ENCODE assay signal across 9 mouse cellular contexts in genomic region chrX:99820790-99821395, GRCm38 (mm10). TPM values are rescaled to one million over a fixed set of nuclear protein-coding genes. Genes with fewer than 3 reads are reported as not detected.
DNase-seq lines count a peak whose midpoint lies in the region; ATAC-seq and TF ChIP-seq lines count a peak whose summit lies in the region.
"Had no signal": no experiment of that assay in that cellular context is flagged by ENCODE, and none has a peak within 500 bp of the region (broad histone marks: within the 10 kb centered on the region; RNA-seq: fewer than 3 reads in every experiment).

Tmem28 (plus strand) TSS chrX:99821021.

- peak within 1 kb of the TSS; percentile 49 for H3K4me3 ChIP-seq in lung, embryonic 16.5 days (ENCODE audit: low read length)
- H3K4me3 ChIP-seq in hindbrain, embryonic 10.5 days, result peak within 1 kb of the TSS; percentile 62
- peak within 1 kb of the TSS; percentile 45 for H3K4me3 ChIP-seq in liver, embryonic 11.5 days (ENCODE audit: low read depth, low read length)
- peak within 1 kb of the TSS; percentile 39 for H3K4me3 ChIP-seq in stomach, postnatal 0 days (ENCODE audit: low read depth, low read length)
- H3K4me3 ChIP-seq: erythroblast, embryonic 14.5 days had no signal

- WGBS in lung, embryonic 16.5 days, result 28% methylated on average over 27 of the region's 82 CpGs
- WGBS in hindbrain, embryonic 10.5 days, result 28% methylated on average over 82 of the region's 82 CpGs
- 12% methylated on average over 53 of the region's 82 CpGs for WGBS in liver, embryonic 11.5 days
- 12% methylated on average over 32 of the region's 82 CpGs for WGBS in stomach, postnatal 0 days

- no peaks in the 10 kb centered on the region for H3K36me3 ChIP-seq in lung, embryonic 16.5 days (ENCODE audit: control insufficient read depth, insufficient read depth, low read length)
- H3K36me3 ChIP-seq in hindbrain, embryonic 10.5 days, result no peaks in the 10 kb centered on the region
- no peaks in the 10 kb centered on the region for H3K36me3 ChIP-seq in liver, embryonic 11.5 days (ENCODE audit: control insufficient read depth, insufficient read depth, low read length)
- H3K36me3 ChIP-seq in stomach, postnatal 0 days (ENCODE audit: control insufficient read depth, insufficient read depth, low read length), result no peaks in the 10 kb centered on the region

- H3K4me2 ChIP-seq in lung, embryonic 16.5 days (ENCODE audit: low read depth, low read length), result peak within 1 kb of the TSS; percentile 66
- peak within 1 kb of the TSS; percentile 65 for H3K4me2 ChIP-seq in liver, embryonic 11.5 days
- H3K4me2 ChIP-seq in stomach, postnatal 0 days (replicated peaks; ENCODE audit: low read depth), result peak within 1 kb of the TSS; percentile 62

- no peak within 1 kb of the TSS for H3K27ac ChIP-seq in lung, embryonic 16.5 days (ENCODE audit: low read length)
- H3K27ac ChIP-seq in hindbrain, embryonic 10.5 days, result peak within 1 kb of the TSS; percentile 83
- no peak within 1 kb of the TSS for H3K27ac ChIP-seq in liver, embryonic 11.5 days (ENCODE audit: low read depth, low read length)
- no peak within 1 kb of the TSS for H3K27ac ChIP-seq in stomach, postnatal 0 days (replicated peaks)

- no peaks in the 10 kb centered on the region for H3K9me3 ChIP-seq in lung, embryonic 16.5 days (ENCODE audit: control insufficient read depth, low read length)
- peaks cover 11% of the 10 kb centered on the region for H3K9me3 ChIP-seq in hindbrain, embryonic 10.5 days
- H3K9me3 ChIP-seq in liver, embryonic 11.5 days (ENCODE audit: control insufficient read depth, low read length), result no peaks in the 10 kb centered on the region
- no peaks in the 10 kb centered on the region for H3K9me3 ChIP-seq in stomach, postnatal 0 days (ENCODE audit: control insufficient read depth, low read length)

- DNase-seq in embryo, embryonic 9.5 days (ENCODE audit: extremely low spot score), result peak; percentile 15
- DNase-seq in embryo, embryonic 10.5 days (ENCODE audit: low spot score), result no peak
- DNase-seq in lung, adult 18-20 months, result no peak
- DNase-seq in hindbrain, embryonic 10.5 days (ENCODE audit: low spot score), result no peak
- DNase-seq in liver, embryonic 11.5 days (ENCODE audit: low spot score), result no peak
- peak; percentile 12 for DNase-seq in stomach, postnatal 0 days (ENCODE audit: low spot score)
- no peak for DNase-seq in urinary bladder, postnatal 25 days (ENCODE audit: low spot score)

- peaks cover 40% of the 10 kb centered on the region for H3K27me3 ChIP-seq in lung, embryonic 16.5 days (ENCODE audit: control insufficient read depth, insufficient read depth, low read depth, low read length)
- H3K27me3 ChIP-seq in hindbrain, embryonic 10.5 days (ENCODE audit: insufficient read depth, poor library complexity, severe bottlenecking), result peaks cover 81% of the 10 kb centered on the region
- peaks cover 68% of the 10 kb centered on the region for H3K27me3 ChIP-seq in liver, embryonic 11.5 days (replicated peaks; ENCODE audit: control insufficient read depth, insufficient read depth, low read length)
- no peaks in the 10 kb centered on the region; the same call in 1 of the 2 replicates for H3K27me3 ChIP-seq in stomach, postnatal 0 days (ENCODE audit: control insufficient read depth, insufficient read depth, low read length)

- 0 out of 2 replicates have a peak, but pooled peaks cover 2% of the 10 kb centered on the region for H3K4me1 ChIP-seq in lung, embryonic 16.5 days (replicated peaks; ENCODE audit: control insufficient read depth, insufficient read depth, low read length)
- H3K4me1 ChIP-seq in hindbrain, embryonic 10.5 days (replicated peaks), result peaks cover 12% of the 10 kb centered on the region; the same call in 1 of the 2 replicates
- H3K4me1 ChIP-seq in liver, embryonic 11.5 days (replicated peaks; ENCODE audit: control insufficient read depth, insufficient read depth, low read length), result no peaks in the 10 kb centered on the region
- H3K4me1 ChIP-seq in stomach, postnatal 0 days (replicated peaks; ENCODE audit: control insufficient read depth, insufficient read depth), result no peaks in the 10 kb centered on the region

- TF ChIP-seq EP300 in stomach, postnatal 0 days (optimal IDR thresholded peaks at IDR 0.05), result no peak

- H3K9ac ChIP-seq in lung, embryonic 16.5 days (ENCODE audit: low read length), result no peak within 1 kb of the TSS
- no peak within 1 kb of the TSS for H3K9ac ChIP-seq in liver, embryonic 11.5 days (ENCODE audit: low read depth, low read length)
- H3K9ac ChIP-seq in stomach, postnatal 0 days (ENCODE audit: low read length), result no peak within 1 kb of the TSS

- TF ChIP-seq CTCF in stomach, postnatal 0 days (IDR thresholded peaks at IDR 0.05; ENCODE audit: low read depth), result no peak

- no peak for ATAC-seq in lung, embryonic 16.5 days (ENCODE audit: low read depth)
- no peak for ATAC-seq in liver, embryonic 11.5 days (replicated peaks; ENCODE audit: low FRiP score)
- no peak for ATAC-seq in stomach, postnatal 0 days (ENCODE audit: low FRiP score, low TSS enrichment)

RNA-seq across cellular contexts. Expression of gene Tmem28, which starts in this region (rescaled TPM):
- polyA plus RNA-seq in lung, embryonic 16.5 days (2015; fragmentation: Nextera tagmentation; extraction: Ambion mirVana), result not detected in 2 replicates
- polyA plus RNA-seq in hindbrain, embryonic 10.5 days (2016; fragmentation: Nextera tagmentation; extraction: Ambion mirVana), result 0.51 and 0.69 TPM in 2 replicates
- 0.04 TPM in 1 of 2 replicates, not detected in the other for polyA plus RNA-seq in liver, embryonic 11.5 days (2014; fragmentation: Nextera tagmentation; extraction: Ambion mirVana)
- polyA plus RNA-seq in stomach, postnatal 0 days (2015; fragmentation: Nextera tagmentation; extraction: Ambion mirVana), result 0.06 and 0.08 TPM in 2 replicates
- polyA plus RNA-seq: erythroblast, embryonic 14.5 days had no signal

Comparison
In these comparisons a context has a peak if more than half of its experiments do, and no peak if none do; other contexts are left out.
1. Peak in DNase-seq, H3K4me3 ChIP-seq and H3K4me2 ChIP-seq in stomach, postnatal 0 days; RNA of the gene not detected or under 1 TPM.